ENCODE assay signal across 24 mouse cellular contexts in the genomic region with DNA sequence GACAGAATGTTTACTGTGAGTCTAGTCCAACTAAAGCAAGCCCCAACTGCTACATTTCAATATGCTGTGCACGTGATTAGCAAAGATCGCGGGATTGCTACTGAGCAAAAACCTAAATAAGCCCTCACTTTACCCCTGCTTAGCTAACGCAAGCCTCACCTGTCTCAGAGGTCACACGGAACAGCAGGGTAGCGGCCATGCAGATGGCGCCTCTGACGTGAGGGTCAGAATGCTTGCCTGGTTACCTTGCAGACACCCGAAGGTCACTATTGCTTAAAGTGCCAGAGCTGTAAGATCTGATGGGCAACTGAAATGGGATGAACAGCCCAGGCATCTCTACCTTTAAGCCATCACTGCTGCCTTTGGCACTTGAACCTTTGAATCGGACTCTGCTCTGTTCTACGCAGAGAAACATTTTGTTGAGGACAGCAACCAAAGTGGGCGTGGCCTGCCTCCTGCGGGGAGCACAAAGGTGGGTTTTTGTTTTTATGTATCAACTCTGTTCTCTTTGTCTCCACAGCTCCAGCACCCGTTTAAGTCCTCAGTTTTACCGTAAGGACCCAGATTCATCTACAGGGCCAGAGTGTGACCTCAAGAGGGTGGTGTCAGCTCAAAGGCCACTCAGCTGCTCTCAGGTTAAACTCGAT. TPM values are rescaled to one million over a fixed set of nuclear protein-coding genes. Genes with fewer than 3 reads are reported as not detected.
DNase-seq lines count a peak whose midpoint lies in the region; ATAC-seq and TF ChIP-seq lines count a peak whose summit lies in the region.
"Had no signal": no experiment of that assay in that cellular context is flagged by ENCODE, and none has a peak within 500 bp of the region (broad histone marks: within the 10 kb centered on the region; RNA-seq: fewer than 3 reads in every experiment).

No protein-coding gene starts in this region.

- H3K4me3 ChIP-seq in hindbrain, embryonic 10.5 days = no peak overlapping the region
- no peak overlapping the region for H3K4me3 ChIP-seq in hindbrain, embryonic 11.5 days (ENCODE audit: low read depth, low read length)
- H3K4me3 ChIP-seq in E14TG2a.4 (replicated peaks; ENCODE audit: low read length) = peak overlapping the region; percentile 53; the same call in 1 of the 2 replicates
- H3K4me3 ChIP-seq: embryonic facial prominence, embryonic 12.5 days; forebrain, embryonic 12.5 days; heart, adult 2 months; hindbrain, embryonic 15.5 days; limb, embryonic 15.5 days; stomach, embryonic 15.5 days had no signal

- intact Hi-C loops in left cerebral cortex, postnatal 25 days (cut with DNase I) = no loop called here

- 0 out of 2 replicates have a peak, but pooled peaks cover 3% of the 10 kb centered on the region for H3K9me3 ChIP-seq in hindbrain, embryonic 10.5 days
- H3K9me3 ChIP-seq in hindbrain, embryonic 11.5 days (ENCODE audit: control insufficient read depth, low read length) = no peaks in the 10 kb centered on the region
- H3K9me3 ChIP-seq in E14TG2a.4 (ENCODE audit: low read length) = peaks cover 14% of the 10 kb centered on the region
- H3K9me3 ChIP-seq: hindbrain, embryonic 15.5 days; limb, embryonic 15.5 days; stomach, embryonic 15.5 days had no signal

- peaks cover 67% of the 10 kb centered on the region for H3K4me1 ChIP-seq in hindbrain, embryonic 10.5 days (replicated peaks)
- H3K4me1 ChIP-seq in hindbrain, embryonic 11.5 days (replicated peaks; ENCODE audit: control insufficient read depth, insufficient read depth, low read length) = peaks cover 3% of the 10 kb centered on the region; the same call in 1 of the 2 replicates
- H3K4me1 ChIP-seq in E14TG2a.4 (replicated peaks; ENCODE audit: low read depth, low read length) = peaks cover 74% of the 10 kb centered on the region
- H3K4me1 ChIP-seq: stomach, embryonic 15.5 days had no signal

- no peak for DNase-seq in hindbrain, embryonic 10.5 days (ENCODE audit: low spot score)
- DNase-seq in hindbrain, embryonic 11.5 days (ENCODE audit: low spot score) = no peak
- DNase-seq in ZHBTc4 (ENCODE audit: low read depth, low spot score) = peak; percentile 96
- peak; percentile 83 to 90 for DNase-seq in kidney, postnatal 25 days
- no peak for DNase-seq in lung, postnatal 4 days
- no peak for DNase-seq in thymus, postnatal 14 days
- DNase-seq in left cerebral cortex, postnatal 25 days (ENCODE audit: low spot score in 2 of 2) = no peak
- DNase-seq: adrenal gland, postnatal 14 days; cerebellum, postnatal 10 days; gastrocnemius, postnatal 25 days; heart, adult 2 months; layer of hippocampus, adult 9-11 months; lung, postnatal 10 days; right cerebral cortex, adult 18-20 months; right cerebral cortex, postnatal 4 days had no signal

- H3K36me3 ChIP-seq in hindbrain, embryonic 10.5 days = no peaks in the 10 kb centered on the region
- H3K36me3 ChIP-seq in hindbrain, embryonic 11.5 days (ENCODE audit: control insufficient read depth, insufficient read depth, low read length) = no peaks in the 10 kb centered on the region
- H3K36me3 ChIP-seq in E14TG2a.4 (ENCODE audit: insufficient read depth, low read length) = peaks cover 17% of the 10 kb centered on the region
- H3K36me3 ChIP-seq: embryonic facial prominence, embryonic 12.5 days; forebrain, embryonic 12.5 days; G1E; hindbrain, embryonic 15.5 days; limb, embryonic 15.5 days; stomach, embryonic 15.5 days had no signal

- H3K27me3 ChIP-seq in hindbrain, embryonic 10.5 days (ENCODE audit: insufficient read depth, poor library complexity, severe bottlenecking) = peaks cover 40% of the 10 kb centered on the region
- H3K27me3 ChIP-seq in hindbrain, embryonic 11.5 days (ENCODE audit: control insufficient read depth, insufficient read depth, low read length) = no peaks in the 10 kb centered on the region; the same call in 1 of the 2 replicates
- no peaks in the 10 kb centered on the region for H3K27me3 ChIP-seq in E14TG2a.4 (ENCODE audit: insufficient read depth, low read length)
- H3K27me3 ChIP-seq: embryonic facial prominence, embryonic 12.5 days; limb, embryonic 15.5 days; stomach, embryonic 15.5 days had no signal

- WGBS in hindbrain, embryonic 10.5 days = 58% methylated on average over 16 of the region's 16 CpGs
- WGBS in hindbrain, embryonic 11.5 days = 63% methylated on average over 16 of the region's 16 CpGs

- peak overlapping the region; percentile 30; the same call in 1 of the 2 replicates for H3K27ac ChIP-seq in hindbrain, embryonic 10.5 days
- H3K27ac ChIP-seq in hindbrain, embryonic 11.5 days (ENCODE audit: low read depth, low read length) = no peak overlapping the region
- H3K27ac ChIP-seq: forebrain, embryonic 12.5 days; heart, adult 2 months; hindbrain, embryonic 15.5 days; limb, embryonic 15.5 days; stomach, embryonic 15.5 days had no signal

- TF ChIP-seq CTCF in E14TG2a.4 (conservative IDR thresholded peaks at IDR 0.05; ENCODE audit: low read length) = no peak

- no peak overlapping the region for H3K4me2 ChIP-seq in hindbrain, embryonic 11.5 days (replicated peaks; ENCODE audit: low read depth, low read length)
- H3K4me2 ChIP-seq: embryonic facial prominence, embryonic 12.5 days; forebrain, embryonic 12.5 days; hindbrain, embryonic 15.5 days; limb, embryonic 15.5 days; midbrain, embryonic 11.5 days; stomach, embryonic 15.5 days had no signal

- no peak overlapping the region for H3K9ac ChIP-seq in hindbrain, embryonic 11.5 days (ENCODE audit: low read depth, low read length)
- H3K9ac ChIP-seq: embryonic facial prominence, embryonic 12.5 days; forebrain, embryonic 12.5 days; hindbrain, embryonic 15.5 days; limb, embryonic 15.5 days; stomach, embryonic 15.5 days had no signal

- no peak for ATAC-seq in hindbrain, embryonic 11.5 days (ENCODE audit: low FRiP score)
- ATAC-seq: Patski had no signal

RNA-seq across cellular contexts. Expression of a gene that starts 38.8 kb away (rescaled TPM):
- 83.8 and 87.8 TPM in 2 replicates for polyA plus RNA-seq in hindbrain, embryonic 10.5 days (2016; fragmentation: Nextera tagmentation; extraction: Ambion mirVana)
- 104 and 115 TPM in 2 replicates for polyA plus RNA-seq in hindbrain, embryonic 11.5 days (2014; fragmentation: Nextera tagmentation; extraction: Ambion mirVana)
- 100 to 1,000 TPM; 104 to 114 TPM for total RNA-seq in left cerebral cortex, postnatal 25 days (2021)
- polyA plus RNA-seq: G1E had no signal

Comparison
In these comparisons a context has a peak if more than half of its experiments do, and no peak if none do; other contexts are left out.
1. DNase-seq: peak in ZHBTc4 (single experiment) and kidney, postnatal 25 days (2 of 2); none in hindbrain, embryonic 10.5 days (single experiment), hindbrain, embryonic 11.5 days (single experiment), lung, postnatal 4 days (0 of 2), thymus, postnatal 14 days (single experiment) and left cerebral cortex, postnatal 25 days (0 of 2).